Mouse (Mus musculus): ENCODE data around the gene Kcnb1. TPM values are rescaled to one million over a fixed set of nuclear protein-coding genes. Genes with fewer than 3 reads are reported as not detected.

Gene Kcnb1
- polyA plus RNA-seq, 2 experiments, result 0.03 to 0.15 TPM

GRCm38 (mm10) chr2:167181096-167181495 lies 8.9 kb downstream of the Kcnb1 start:
- Histone ChIP-seq H3K27me3 (ENCODE audit: control insufficient read depth, insufficient read depth, low read length) (no peaks in the 10 kb centered on the region), H3K4me1 (replicated peaks; ENCODE audit: control insufficient read depth in 2 of 2, insufficient read depth in 2 of 2, low read length in 1 of 2) (no peaks in the 10 kb centered on the region), H3K36me3 (replicated peaks; ENCODE audit: control insufficient read depth, insufficient read depth, low read depth) (no peaks in the 10 kb centered on the region), H3K9me3 (ENCODE audit: control insufficient read depth, low read length) (no peaks in the 10 kb centered on the region), H3K4me3 (ENCODE audit: insufficient read depth in 1 of 2, low read depth in 2 of 2, low read length in 2 of 2) (no peak overlapping the region), H3K9ac (replicated peaks) (no peak overlapping the region), H3K4me2 (ENCODE audit: low read depth) (no peak overlapping the region), H3K27ac (no peak overlapping the region)
- ATAC-seq (ENCODE audit: insufficient read depth) (no peak), DNase-seq (ENCODE audit: low read depth in 3 of 3, low spot score in 3 of 3) (no peak)
- TF ChIP-seq EP300 (IDR thresholded peaks at IDR 0.05; ENCODE audit: low read depth) (no peak), CTCF (IDR thresholded peaks at IDR 0.05; ENCODE audit: low read depth) (no peak)
- WGBS (ENCODE audit: insufficient replicate concordance), result 64% methylated on average over 8 of the region's 8 CpGs

- no peak overlapping the region for H3K27ac ChIP-seq
- no peak overlapping the region for H3K4me3 ChIP-seq (ENCODE audit: insufficient read depth in 1 of 2, low read depth in 2 of 2, low read length in 2 of 2)
- H3K9me3 ChIP-seq (ENCODE audit: control insufficient read depth, low read length), result no peaks in the 10 kb centered on the region
- no peak overlapping the region for H3K9ac ChIP-seq (replicated peaks)
- 62% methylated on average over 10 of the region's 10 CpGs for WGBS (ENCODE audit: insufficient replicate concordance)
- TF ChIP-seq CTCF (IDR thresholded peaks at IDR 0.05; ENCODE audit: low read depth) (no peak), EP300 (IDR thresholded peaks at IDR 0.05; ENCODE audit: low read depth) (no peak)
- DNase-seq (ENCODE audit: low read depth in 3 of 3, low spot score in 3 of 3), result no peak
- ATAC-seq (ENCODE audit: insufficient read depth), result no peak
- H3K4me2 ChIP-seq (ENCODE audit: low read depth), result no peak overlapping the region
- H3K27me3 ChIP-seq (ENCODE audit: control insufficient read depth, insufficient read depth, low read length), result no peaks in the 10 kb centered on the region
- no peaks in the 10 kb centered on the region for H3K4me1 ChIP-seq (replicated peaks; ENCODE audit: control insufficient read depth in 2 of 2, insufficient read depth in 2 of 2, low read length in 1 of 2)
- no peaks in the 10 kb centered on the region for H3K36me3 ChIP-seq (replicated peaks; ENCODE audit: control insufficient read depth, insufficient read depth, low read depth)
Measured at GRCm38 (mm10) chr2:167179301-167179700, 10.7 kb downstream of the Kcnb1 start.

- H3K27me3 ChIP-seq (ENCODE audit: control insufficient read depth, insufficient read depth, low read length), result no peaks in the 10 kb centered on the region
- H3K9me3 ChIP-seq (ENCODE audit: control insufficient read depth, low read length), result no peaks in the 10 kb centered on the region
- H3K27ac ChIP-seq, result no peak overlapping the region
- H3K36me3 ChIP-seq (replicated peaks; ENCODE audit: control insufficient read depth, insufficient read depth, low read depth), result no peaks in the 10 kb centered on the region
- TF ChIP-seq EP300 (IDR thresholded peaks at IDR 0.05; ENCODE audit: low read depth) (no peak), CTCF (IDR thresholded peaks at IDR 0.05; ENCODE audit: low read depth) (no peak)
- DNase-seq (ENCODE audit: low read depth in 3 of 3, low spot score in 3 of 3), result no peak
- H3K4me1 ChIP-seq (replicated peaks; ENCODE audit: control insufficient read depth in 2 of 2, insufficient read depth in 2 of 2, low read length in 1 of 2), result no peaks in the 10 kb centered on the region
- no peak overlapping the region for H3K4me2 ChIP-seq (ENCODE audit: low read depth)
- no peak overlapping the region for H3K4me3 ChIP-seq (ENCODE audit: insufficient read depth in 1 of 2, low read depth in 2 of 2, low read length in 2 of 2)
- no peak for ATAC-seq (ENCODE audit: insufficient read depth)
- H3K9ac ChIP-seq (replicated peaks), result no peak overlapping the region
- WGBS (ENCODE audit: insufficient replicate concordance), result 45% methylated on average over 10 of the region's 10 CpGs
Measured at GRCm38 (mm10) chr2:167177231-167177641, 12.7 kb downstream of the Kcnb1 start.

- ATAC-seq (ENCODE audit: insufficient read depth), result no peak
- Histone ChIP-seq H3K9me3 (ENCODE audit: control insufficient read depth, low read length) (no peaks in the 10 kb centered on the region), H3K4me1 (replicated peaks; ENCODE audit: control insufficient read depth in 2 of 2, insufficient read depth in 2 of 2, low read length in 1 of 2) (no peaks in the 10 kb centered on the region), H3K27me3 (ENCODE audit: control insufficient read depth, insufficient read depth, low read length) (no peaks in the 10 kb centered on the region), H3K4me2 (ENCODE audit: low read depth) (no peak overlapping the region), H3K36me3 (replicated peaks; ENCODE audit: control insufficient read depth, insufficient read depth, low read depth) (no peaks in the 10 kb centered on the region), H3K9ac (replicated peaks) (no peak overlapping the region), H3K4me3 (ENCODE audit: insufficient read depth in 1 of 2, low read depth in 2 of 2, low read length in 2 of 2) (no peak overlapping the region), H3K27ac (no peak overlapping the region)
- TF ChIP-seq EP300 (IDR thresholded peaks at IDR 0.05; ENCODE audit: low read depth), result no peak
- 65% methylated on average over 6 of the region's 6 CpGs for WGBS (ENCODE audit: insufficient replicate concordance)
- no peak for DNase-seq (ENCODE audit: low read depth in 3 of 3, low spot score in 3 of 3)
Measured at GRCm38 (mm10) chr2:167175284-167175683, 14.7 kb downstream of the Kcnb1 start.

- ATAC-seq (ENCODE audit: insufficient read depth) (no peak), DNase-seq (ENCODE audit: low read depth in 3 of 3, low spot score in 3 of 3) (no peak)
- H3K9me3 ChIP-seq (ENCODE audit: control insufficient read depth, low read length), result no peaks in the 10 kb centered on the region
- H3K4me3 ChIP-seq (ENCODE audit: insufficient read depth in 1 of 2, low read depth in 2 of 2, low read length in 2 of 2), result no peak overlapping the region
- no peak overlapping the region for H3K9ac ChIP-seq (replicated peaks)
- TF ChIP-seq CTCF (IDR thresholded peaks at IDR 0.05; ENCODE audit: low read depth) (no peak), EP300 (IDR thresholded peaks at IDR 0.05; ENCODE audit: low read depth) (no peak)
- no peaks in the 10 kb centered on the region for H3K27me3 ChIP-seq (ENCODE audit: control insufficient read depth, insufficient read depth, low read length)
- H3K27ac ChIP-seq, result no peak overlapping the region
- H3K36me3 ChIP-seq (replicated peaks; ENCODE audit: control insufficient read depth, insufficient read depth, low read depth), result no peaks in the 10 kb centered on the region
- WGBS (ENCODE audit: insufficient replicate concordance), result 63% methylated on average over 5 of the region's 5 CpGs
- no peak overlapping the region for H3K4me2 ChIP-seq (ENCODE audit: low read depth)
- no peaks in the 10 kb centered on the region for H3K4me1 ChIP-seq (replicated peaks; ENCODE audit: control insufficient read depth in 2 of 2, insufficient read depth in 2 of 2, low read length in 1 of 2)
Measured at GRCm38 (mm10) chr2:167173051-167173875, 16.7 kb downstream of the Kcnb1 start.
